Mouse (Mus musculus) lung, postnatal 10 days (tissue): ENCODE measurements around the gene Cngb1.

Experiments used
- DNase-seq: peaks from one replicate; pipeline ENCODE4 v3.0.0; 2021

Gene Cngb1

DNA sequence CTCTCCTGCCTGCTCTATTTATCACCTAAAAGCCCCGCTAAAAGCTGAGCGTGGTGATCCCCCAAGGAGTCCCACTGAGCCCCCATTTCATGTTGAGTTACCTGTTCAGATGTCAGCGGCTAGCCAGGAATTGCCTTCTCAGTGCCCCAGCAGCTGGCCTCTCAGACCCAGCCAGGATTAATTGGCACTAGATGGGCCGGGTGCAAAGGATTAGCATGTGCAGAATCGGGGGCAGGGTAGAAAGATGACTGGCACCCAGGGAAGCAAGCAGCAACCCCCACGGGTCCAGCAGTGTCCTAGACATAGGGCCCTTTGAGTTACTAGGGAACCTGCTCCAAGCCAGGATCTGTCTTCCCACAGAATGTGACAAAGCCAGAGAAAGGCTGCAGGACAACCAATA, at the start of gene Cngb1:
Gene Cngb1, minus strand, starts transcription at position 155 of the 400 bp plus-strand sequence.
- no peak for DNase-seq

DNA sequence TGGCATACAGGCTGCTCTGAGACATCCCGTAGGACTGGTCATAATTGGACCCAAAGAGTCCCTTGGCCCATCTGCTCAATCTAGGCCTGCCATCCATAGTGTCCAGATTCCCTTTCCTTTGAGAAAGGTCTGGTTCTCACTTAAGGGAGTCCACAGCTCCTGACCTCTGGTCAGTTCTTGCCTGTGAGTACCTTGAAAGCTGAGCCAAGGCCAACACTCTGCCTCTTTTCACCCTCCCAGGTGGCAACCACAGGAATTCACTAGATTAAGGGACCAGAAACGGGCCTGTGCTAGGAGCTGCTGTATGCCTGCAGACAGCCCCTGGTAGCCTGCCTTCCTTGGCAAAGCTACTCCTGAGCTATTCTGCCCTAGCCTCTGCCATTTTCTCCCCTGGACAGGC, 48.2 kb upstream of the Cngb1 start:
- DNase-seq = peak; percentile 42

GRCm38 (mm10) chr8:95352871-95353866, 46.8 kb upstream of the Cngb1 start:
- peak; percentile 70 for DNase-seq

GRCm38 (mm10) chr8:95352151-95352870, 45.9 kb upstream of the Cngb1 start, which contains the start of gene Mmp15:
Mmp15 (plus strand) TSS chr8:95352268.
- DNase-seq = peak; percentile 87

GRCm38 (mm10) chr8:95351461-95351860, 45.1 kb upstream of the Cngb1 start:
- peak; percentile 55 for DNase-seq

- peak; percentile 81 for DNase-seq
These were observed 42.6 kb upstream of the Cngb1 start for GRCm38 (mm10) chr8:95348811-95349630.

- no peak for DNase-seq
These were observed 42.0 kb upstream of the Cngb1 start for GRCm38 (mm10) chr8:95348356-95348755.

DNA sequence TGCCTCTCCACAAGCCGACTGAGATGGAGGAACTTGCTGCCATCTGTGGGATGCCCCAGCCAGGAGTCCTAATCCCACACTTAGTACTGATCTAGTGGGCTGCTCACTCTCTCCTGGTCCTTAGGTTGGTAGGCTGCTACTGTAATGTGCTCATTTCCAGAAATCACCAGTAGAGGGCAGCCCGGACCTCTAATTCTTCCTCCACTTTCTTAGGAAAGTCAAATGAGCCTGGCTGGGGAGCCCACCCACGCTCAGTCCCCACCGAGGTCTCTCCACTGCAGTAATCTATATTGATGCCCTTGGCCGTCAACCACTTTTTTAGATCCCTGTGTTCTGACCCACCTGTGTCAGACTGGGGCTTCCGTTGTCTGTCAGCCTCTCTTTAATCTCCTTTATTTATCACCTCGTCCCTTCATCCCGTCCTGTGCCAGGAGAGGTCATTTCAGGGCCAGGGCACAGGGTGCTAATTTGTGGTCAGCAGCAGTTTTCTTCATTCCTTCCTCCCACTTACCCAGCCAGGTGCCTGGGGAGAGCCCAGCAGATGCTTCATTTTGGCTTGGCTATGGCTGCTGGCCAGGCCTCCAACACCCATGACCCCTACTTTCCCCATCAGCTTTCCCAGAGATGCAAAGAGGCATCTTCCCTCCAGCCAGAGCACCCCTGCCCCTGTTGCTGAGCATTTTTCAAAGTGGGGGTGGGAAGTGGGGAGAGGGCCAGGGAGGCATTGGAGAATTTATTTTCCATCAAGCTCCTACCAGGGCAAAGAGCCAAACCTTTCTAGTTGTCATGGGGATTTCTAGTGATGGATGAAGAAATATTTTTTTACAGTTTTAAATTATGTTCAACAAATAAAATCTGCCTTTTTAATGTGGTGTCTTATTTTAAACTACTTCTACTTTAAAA, 40.5 kb upstream of the Cngb1 start:
- peak; percentile 85 for DNase-seq

DNA sequence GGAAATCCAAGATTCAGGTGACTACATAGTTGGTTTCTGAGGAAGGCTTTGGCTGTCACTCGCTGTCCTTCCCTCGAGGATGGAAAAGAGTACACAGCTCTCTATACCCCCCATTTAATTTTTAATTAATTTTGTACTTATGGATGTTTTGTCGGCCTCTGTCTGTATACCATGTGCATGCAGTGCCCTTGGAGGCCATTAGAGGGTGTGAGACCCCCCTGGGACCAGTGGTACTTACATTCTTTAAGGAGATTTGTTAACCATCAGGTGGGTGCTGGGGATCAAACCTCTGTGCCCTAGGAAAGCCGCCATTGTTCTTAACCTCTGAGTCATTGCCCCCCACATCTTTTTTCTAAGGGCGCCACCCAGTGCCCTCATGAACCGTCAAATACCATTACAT, 38.3 kb upstream of the Cngb1 start:
- DNase-seq = no peak

DNA sequence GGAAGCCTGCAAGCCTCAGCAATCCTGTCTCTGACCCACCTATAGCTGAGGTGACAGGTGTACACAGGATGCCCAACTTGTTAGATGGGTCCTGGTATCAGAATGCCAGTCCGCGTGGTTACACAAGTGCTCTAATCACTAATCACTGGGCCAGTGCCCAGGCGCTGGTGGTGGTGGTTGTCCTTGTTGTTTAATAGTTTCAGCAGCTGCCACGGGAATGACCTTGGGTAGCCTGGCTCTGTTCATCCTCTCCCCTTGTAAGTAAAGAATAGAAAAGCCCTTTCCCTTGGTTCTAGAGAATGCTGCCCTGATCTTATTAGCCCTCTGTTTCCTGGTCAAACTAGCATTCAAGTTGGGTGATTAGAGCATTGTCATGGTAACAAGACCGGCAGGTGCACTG, 35.3 kb upstream of the Cngb1 start:
- DNase-seq = no peak

GRCm38 (mm10) chr8:95336363-95336762, 30.0 kb upstream of the Cngb1 start:
- no peak for DNase-seq

- DNase-seq = no peak
These were observed 29.3 kb upstream of the Cngb1 start for GRCm38 (mm10) chr8:95335706-95336105.

DNA sequence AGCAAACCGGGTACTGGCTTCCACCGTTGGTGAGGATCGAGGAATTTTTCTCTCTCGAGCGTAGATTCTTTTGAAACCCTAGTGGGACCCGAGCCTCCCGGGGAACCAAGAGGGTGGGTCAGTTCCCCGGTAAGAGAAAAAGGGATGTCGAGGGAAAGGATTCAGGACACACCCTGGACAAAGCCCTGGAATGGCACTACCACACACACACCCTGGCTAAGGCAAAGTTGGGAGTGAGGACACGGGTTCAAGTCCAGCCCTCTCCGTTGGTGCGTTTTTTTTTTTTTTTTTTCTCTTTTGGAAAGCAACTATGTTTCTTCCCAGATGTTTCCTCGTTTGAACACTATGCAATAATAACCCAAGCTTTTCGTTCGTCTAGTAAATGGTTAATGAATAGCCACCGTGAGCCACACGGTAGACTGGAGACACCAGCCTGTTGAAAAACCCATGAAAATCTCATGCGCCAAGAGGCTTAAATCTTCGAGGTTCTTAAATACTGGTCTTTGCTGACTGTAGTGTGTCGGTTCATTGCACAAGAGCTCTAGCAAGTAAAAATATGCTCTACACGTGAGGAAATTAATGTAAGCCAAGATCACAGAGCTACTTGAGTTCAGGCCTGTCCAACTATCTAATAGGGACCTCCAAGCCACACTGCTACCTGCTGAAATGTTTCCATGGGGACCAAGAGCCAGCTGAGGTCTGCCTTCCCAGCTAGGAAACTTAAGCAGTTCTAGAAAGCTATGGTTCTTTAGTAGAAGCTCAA, 26.2 kb upstream of the Cngb1 start:
- no peak for DNase-seq

GRCm38 (mm10) chr8:95331720-95332436, 25.5 kb upstream of the Cngb1 start, which contains the start of the genes Zfp319 and Usb1:
Zfp319 (minus strand) TSS chr8:95331950.
Usb1 (plus strand) TSS chr8:95332284.
- peak; percentile 98 for DNase-seq

DNA sequence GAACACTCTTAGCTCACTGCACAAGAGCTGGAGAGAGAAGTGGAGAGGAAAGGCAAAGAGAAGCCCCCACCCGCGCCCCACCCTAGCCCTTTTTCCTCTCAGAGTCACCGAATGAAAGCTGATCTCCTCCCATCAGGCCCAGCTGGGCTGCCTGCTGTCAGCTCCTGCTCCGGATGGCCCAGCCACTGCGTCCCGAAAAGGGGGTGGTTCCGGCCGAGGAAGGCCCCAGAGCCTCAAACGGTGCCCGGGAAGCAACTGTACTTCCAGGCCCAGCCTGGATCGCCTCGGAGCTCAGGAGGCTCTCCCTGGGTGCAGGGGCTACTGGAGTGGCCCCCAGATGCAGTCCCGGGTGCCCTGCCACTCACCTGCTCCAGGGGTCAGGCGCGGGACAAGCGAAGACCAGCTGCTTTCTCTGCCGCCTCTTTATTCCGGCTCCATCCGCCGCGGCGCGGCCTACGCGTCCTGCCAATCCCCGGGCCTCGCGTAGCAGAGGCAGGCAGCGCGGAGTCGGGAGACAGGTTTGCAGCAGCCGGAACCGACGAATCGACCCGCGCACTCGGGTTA, 24.9 kb upstream of the Cngb1 start:
- peak; percentile 85 for DNase-seq

GRCm38 (mm10) chr8:95330367-95330766, 24.0 kb upstream of the Cngb1 start:
- no peak for DNase-seq

DNA sequence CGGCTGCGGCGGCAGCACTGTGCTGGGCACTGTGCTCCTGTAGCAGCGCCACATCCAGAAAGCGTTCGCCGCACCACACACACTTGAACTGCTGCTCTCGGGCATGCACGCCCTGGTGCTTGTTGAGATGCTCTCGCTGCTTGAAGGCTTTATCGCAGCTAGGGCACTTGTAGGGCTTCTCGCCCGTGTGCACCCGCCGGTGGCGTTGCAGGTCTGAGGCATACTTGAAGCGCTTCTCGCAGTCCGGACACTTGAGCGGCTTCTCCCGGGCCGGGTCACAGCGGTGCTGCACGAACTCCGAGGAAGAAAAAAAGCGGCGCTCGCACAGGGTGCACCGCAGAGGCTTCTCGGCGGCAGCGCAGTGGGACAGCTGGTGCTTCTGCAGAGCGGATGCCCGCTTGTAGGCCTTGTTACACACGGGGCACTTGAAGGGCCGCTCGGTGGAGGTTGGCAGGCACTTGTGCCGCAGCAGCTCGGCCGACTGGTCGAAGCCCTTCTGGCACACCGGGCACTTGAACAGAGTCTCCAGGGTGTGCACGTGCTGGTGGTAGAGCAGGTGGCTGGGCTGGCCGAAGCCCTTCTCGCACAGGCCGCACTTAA, 21.6 kb upstream of the Cngb1 start:
- DNase-seq = no peak

- DNase-seq = no peak
These were observed 20.4 kb upstream of the Cngb1 start for GRCm38 (mm10) chr8:95326822-95327221.

GRCm38 (mm10) chr8:95324646-95325045, 18.3 kb upstream of the Cngb1 start:
- DNase-seq = no peak
